Mouse (Mus musculus): ENCODE data around the gene Tmem203. TPM values are rescaled to one million over a fixed set of nuclear protein-coding genes. Genes with fewer than 3 reads are reported as not detected.

Gene Tmem203
- polyA plus RNA-seq, 1 experiment from 2014 or later: 13.3 TPM

- no peaks in the 10 kb centered on the region for H3K36me3 ChIP-seq (replicated peaks; ENCODE audit: control insufficient read depth, insufficient read depth, low read depth, low read length)
- no peak within 1 kb of the TSS for H3K4me3 ChIP-seq (ENCODE audit: low read depth, low read length)
- DNase-seq (ENCODE audit: low spot score): no peak
- no peak within 1 kb of the TSS for H3K9ac ChIP-seq (replicated peaks; ENCODE audit: low read length)
- ATAC-seq (replicated peaks; ENCODE audit: insufficient number of reproducible peaks, low FRiP score, low TSS enrichment, low read depth): no peak
- no peaks in the 10 kb centered on the region for H3K9me3 ChIP-seq (replicated peaks; ENCODE audit: control insufficient read depth, low read length)
- H3K27ac ChIP-seq (replicated peaks; ENCODE audit: low read depth, low read length): no peak within 1 kb of the TSS
- H3K27me3 ChIP-seq (ENCODE audit: control insufficient read depth, insufficient read depth, low read length): peaks cover 8% of the 10 kb centered on the region
- H3K4me2 ChIP-seq (ENCODE audit: low read depth, low read length): no peak within 1 kb of the TSS
- H3K4me1 ChIP-seq (ENCODE audit: control insufficient read depth, insufficient read depth, low read length): peaks cover 4% of the 10 kb centered on the region; the same call in 1 of the 2 replicates
- WGBS: 36% methylated on average over 8 of the region's 8 CpGs
These were observed 18.6 kb upstream of the Tmem203 start, which contains the start of gene Rnf224 for GRCm38 (mm10) chr2:25236614-25237013. Gene Rnf224 (minus strand): TSS chr2:25236787.

GRCm38 (mm10) chr2:25237522-25237921, 17.7 kb upstream of the Tmem203 start:
- no peak for ATAC-seq (replicated peaks; ENCODE audit: insufficient number of reproducible peaks, low FRiP score, low TSS enrichment, low read depth)
- H3K9me3 ChIP-seq (replicated peaks; ENCODE audit: control insufficient read depth, low read length): no peaks in the 10 kb centered on the region
- no peak overlapping the region for H3K4me3 ChIP-seq (ENCODE audit: low read depth, low read length)
- no peak overlapping the region for H3K4me2 ChIP-seq (ENCODE audit: low read depth, low read length)
- peaks cover 17% of the 10 kb centered on the region for H3K27me3 ChIP-seq (ENCODE audit: control insufficient read depth, insufficient read depth, low read length)
- no peak overlapping the region for H3K27ac ChIP-seq (replicated peaks; ENCODE audit: low read depth, low read length)
- DNase-seq (ENCODE audit: low spot score): no peak
- H3K4me1 ChIP-seq (ENCODE audit: control insufficient read depth, insufficient read depth, low read length): peaks cover 7% of the 10 kb centered on the region; the same call in 1 of the 2 replicates
- no peaks in the 10 kb centered on the region for H3K36me3 ChIP-seq (replicated peaks; ENCODE audit: control insufficient read depth, insufficient read depth, low read depth, low read length)
- H3K9ac ChIP-seq (replicated peaks; ENCODE audit: low read length): no peak overlapping the region
- WGBS: 67% methylated on average over 4 of the region's 4 CpGs

GRCm38 (mm10) chr2:25238106-25238505, 17.1 kb upstream of the Tmem203 start:
- no peaks in the 10 kb centered on the region for H3K9me3 ChIP-seq (replicated peaks; ENCODE audit: control insufficient read depth, low read length)
- H3K4me2 ChIP-seq (ENCODE audit: low read depth, low read length): no peak overlapping the region
- peaks cover 8% of the 10 kb centered on the region; the same call in 1 of the 2 replicates for H3K4me1 ChIP-seq (ENCODE audit: control insufficient read depth, insufficient read depth, low read length)
- H3K4me3 ChIP-seq (ENCODE audit: low read depth, low read length): no peak overlapping the region
- DNase-seq (ENCODE audit: low spot score) (no peak), ATAC-seq (replicated peaks; ENCODE audit: insufficient number of reproducible peaks, low FRiP score, low TSS enrichment, low read depth) (no peak)
- H3K27me3 ChIP-seq (ENCODE audit: control insufficient read depth, insufficient read depth, low read length): peaks cover 23% of the 10 kb centered on the region
- no peaks in the 10 kb centered on the region for H3K36me3 ChIP-seq (replicated peaks; ENCODE audit: control insufficient read depth, insufficient read depth, low read depth, low read length)
- no peak overlapping the region for H3K9ac ChIP-seq (replicated peaks; ENCODE audit: low read length)
- H3K27ac ChIP-seq (replicated peaks; ENCODE audit: low read depth, low read length): no peak overlapping the region

- H3K4me1 ChIP-seq (ENCODE audit: control insufficient read depth, insufficient read depth, low read length): peaks cover 8% of the 10 kb centered on the region; the same call in 1 of the 2 replicates
- H3K27me3 ChIP-seq (ENCODE audit: control insufficient read depth, insufficient read depth, low read length): peaks cover 25% of the 10 kb centered on the region
- no peak overlapping the region for H3K4me2 ChIP-seq (ENCODE audit: low read depth, low read length)
- WGBS: 90% methylated on average over 3 of the region's 3 CpGs
- no peaks in the 10 kb centered on the region for H3K36me3 ChIP-seq (replicated peaks; ENCODE audit: control insufficient read depth, insufficient read depth, low read depth, low read length)
- no peak for ATAC-seq (replicated peaks; ENCODE audit: insufficient number of reproducible peaks, low FRiP score, low TSS enrichment, low read depth)
- no peak overlapping the region for H3K4me3 ChIP-seq (ENCODE audit: low read depth, low read length)
- H3K9me3 ChIP-seq (replicated peaks; ENCODE audit: control insufficient read depth, low read length): no peaks in the 10 kb centered on the region
- no peak for DNase-seq (ENCODE audit: low spot score)
- no peak overlapping the region for H3K9ac ChIP-seq (replicated peaks; ENCODE audit: low read length)
- no peak overlapping the region for H3K27ac ChIP-seq (replicated peaks; ENCODE audit: low read depth, low read length)
These were observed 15.5 kb upstream of the Tmem203 start for GRCm38 (mm10) chr2:25239766-25240165.

- Histone ChIP-seq H3K27ac (replicated peaks; ENCODE audit: low read depth, low read length) (no peak overlapping the region), H3K4me3 (ENCODE audit: low read depth, low read length) (no peak overlapping the region; the same call in 1 of the 2 replicates), H3K9ac (replicated peaks; ENCODE audit: low read length) (peak overlapping the region; percentile 37), H3K36me3 (replicated peaks; ENCODE audit: control insufficient read depth, insufficient read depth, low read depth, low read length) (no peaks in the 10 kb centered on the region), H3K27me3 (ENCODE audit: control insufficient read depth, insufficient read depth, low read length) (peaks cover 25% of the 10 kb centered on the region), H3K9me3 (replicated peaks; ENCODE audit: control insufficient read depth, low read length) (no peaks in the 10 kb centered on the region), H3K4me2 (ENCODE audit: low read depth, low read length) (peak overlapping the region; percentile 55), H3K4me1 (ENCODE audit: control insufficient read depth, insufficient read depth, low read length) (peaks cover 8% of the 10 kb centered on the region; the same call in 1 of the 2 replicates)
- WGBS: 45% methylated on average over 8 of the region's 8 CpGs
- ATAC-seq (replicated peaks; ENCODE audit: insufficient number of reproducible peaks, low FRiP score, low TSS enrichment, low read depth) (peak; percentile 10; the same call in 1 of the 2 replicates), DNase-seq (ENCODE audit: low spot score) (no peak)
These were observed 14.9 kb upstream of the Tmem203 start for GRCm38 (mm10) chr2:25240310-25240709.

GRCm38 (mm10) chr2:25240723-25241437, 14.4 kb upstream of the Tmem203 start:
- peak; percentile 74 for ATAC-seq (replicated peaks; ENCODE audit: insufficient number of reproducible peaks, low FRiP score, low TSS enrichment, low read depth)
- peak overlapping the region; percentile 55 for H3K4me2 ChIP-seq (ENCODE audit: low read depth, low read length)
- 1% methylated on average over 29 of the region's 29 CpGs for WGBS
- peak; percentile 86 for DNase-seq (ENCODE audit: low spot score)
- H3K27ac ChIP-seq (replicated peaks; ENCODE audit: low read depth, low read length): no peak overlapping the region
- peaks cover 25% of the 10 kb centered on the region for H3K27me3 ChIP-seq (ENCODE audit: control insufficient read depth, insufficient read depth, low read length)
- H3K4me1 ChIP-seq (ENCODE audit: control insufficient read depth, insufficient read depth, low read length): peaks cover 8% of the 10 kb centered on the region; the same call in 1 of the 2 replicates
- H3K4me3 ChIP-seq (ENCODE audit: low read depth, low read length): peak overlapping the region; percentile 54
- H3K9me3 ChIP-seq (replicated peaks; ENCODE audit: control insufficient read depth, low read length): no peaks in the 10 kb centered on the region
- H3K9ac ChIP-seq (replicated peaks; ENCODE audit: low read length): peak overlapping the region; percentile 34
- no peaks in the 10 kb centered on the region for H3K36me3 ChIP-seq (replicated peaks; ENCODE audit: control insufficient read depth, insufficient read depth, low read depth, low read length)

GRCm38 (mm10) chr2:25241438-25241775, 13.8 kb upstream of the Tmem203 start:
- no peak for DNase-seq (ENCODE audit: low spot score)
- no peaks in the 10 kb centered on the region for H3K9me3 ChIP-seq (replicated peaks; ENCODE audit: control insufficient read depth, low read length)
- no peak for ATAC-seq (replicated peaks; ENCODE audit: insufficient number of reproducible peaks, low FRiP score, low TSS enrichment, low read depth)
- H3K4me2 ChIP-seq (ENCODE audit: low read depth, low read length): peak overlapping the region; percentile 95
- no peaks in the 10 kb centered on the region for H3K36me3 ChIP-seq (replicated peaks; ENCODE audit: control insufficient read depth, insufficient read depth, low read depth, low read length)
- H3K27ac ChIP-seq (replicated peaks; ENCODE audit: low read depth, low read length): no peak overlapping the region
- H3K4me3 ChIP-seq (ENCODE audit: low read depth, low read length): peak overlapping the region; percentile 54
- H3K9ac ChIP-seq (replicated peaks; ENCODE audit: low read length): 0 out of 2 replicates have a peak overlapping the region, but pooled peaks have one; percentile 60
- peaks cover 25% of the 10 kb centered on the region for H3K27me3 ChIP-seq (ENCODE audit: control insufficient read depth, insufficient read depth, low read length)
- H3K4me1 ChIP-seq (ENCODE audit: control insufficient read depth, insufficient read depth, low read length): peaks cover 8% of the 10 kb centered on the region; the same call in 1 of the 2 replicates
- 24% methylated on average over 6 of the region's 6 CpGs for WGBS

GRCm38 (mm10) chr2:25242101-25242506, 13.1 kb upstream of the Tmem203 start, which contains the start of the genes Rnf208 and Cysrt1:
Gene Rnf208 (plus strand): TSS chr2:25242255.
Gene Cysrt1 (minus strand): TSS chr2:25242452.
- DNase-seq (ENCODE audit: low spot score) (no peak), ATAC-seq (replicated peaks; ENCODE audit: insufficient number of reproducible peaks, low FRiP score, low TSS enrichment, low read depth) (no peak)
- Histone ChIP-seq H3K4me1 (ENCODE audit: control insufficient read depth, insufficient read depth, low read length) (peaks cover 8% of the 10 kb centered on the region; the same call in 1 of the 2 replicates), H3K9me3 (replicated peaks; ENCODE audit: control insufficient read depth, low read length) (no peaks in the 10 kb centered on the region), H3K4me3 (ENCODE audit: low read depth, low read length) (peak within 1 kb of the TSS; percentile 54), H3K27me3 (ENCODE audit: control insufficient read depth, insufficient read depth, low read length) (peaks cover 25% of the 10 kb centered on the region), H3K27ac (replicated peaks; ENCODE audit: low read depth, low read length) (no peak within 1 kb of the TSS), H3K9ac (replicated peaks; ENCODE audit: low read length) (peak within 1 kb of the TSS; percentile 60), H3K36me3 (replicated peaks; ENCODE audit: control insufficient read depth, insufficient read depth, low read depth, low read length) (no peaks in the 10 kb centered on the region), H3K4me2 (ENCODE audit: low read depth, low read length) (peak within 1 kb of the TSS; percentile 95)
- under 1% methylated on average over 25 of the region's 59 CpGs for WGBS
